Mouse (Mus musculus) embryonic facial prominence, embryonic 11.5 days (tissue): ENCODE data around the gene Bcl3. TPM values are rescaled to one million over a fixed set of nuclear protein-coding genes. Genes with fewer than 3 reads are reported as not detected.

Source experiments
- ATAC-seq: fragments of 200-750 bp; cut with Nextera tagmentation; replicated peaks from 2 replicates; pipeline ENCODE4 v1.8.0; 2017; ENCODE audit warnings: low read depth; ENCODE audit not compliant: insufficient number of reproducible peaks, low FRiP score, low TSS enrichment
- DNase-seq: peaks from one replicate; pipeline ENCODE4 v3.0.0-alpha.2; 2015; ENCODE audit warnings: low spot score
- H3K27ac ChIP-seq: fragments of 300-500 bp; sonication (generic); replicated peaks from 2 replicates; pipeline ENCODE4 v1.5.1; 2014; ENCODE audit warnings: mild to moderate bottlenecking, low read depth, low read length, control low read depth
- H3K27me3 ChIP-seq: fragments of 300-500 bp; sonication (generic); 2 replicates; pipeline ENCODE4 v1.6.1; 2014; ENCODE audit warnings: mild to moderate bottlenecking, low read length, moderate library complexity, mixed read lengths; ENCODE audit not compliant: control insufficient read depth, insufficient read depth
- H3K36me3 ChIP-seq: fragments of 300-500 bp; sonication (generic); replicated peaks from 2 replicates; pipeline ENCODE4 v1.6.1; 2014; ENCODE audit warnings: low read depth, mild to moderate bottlenecking, low read length, moderate library complexity, mixed read lengths; ENCODE audit not compliant: control insufficient read depth, insufficient read depth
- H3K4me1 ChIP-seq: fragments of 300-500 bp; sonication (generic); 2 replicates; pipeline ENCODE4 v1.6.1; 2014; ENCODE audit warnings: low read length, mixed read lengths; ENCODE audit not compliant: control insufficient read depth, insufficient read depth
- H3K4me2 ChIP-seq: fragments of 300-500 bp; sonication (generic); 2 replicates; pipeline ENCODE4 v1.6.1; 2014; ENCODE audit warnings: low read depth, mild to moderate bottlenecking, control low read depth, low read length, moderate library complexity
- H3K4me3 ChIP-seq: fragments of 300-500 bp; sonication (generic); 2 replicates; pipeline ENCODE4 v1.5.1; 2014; ENCODE audit warnings: low read depth, low read length, control low read depth
- H3K9ac ChIP-seq: fragments of 300-500 bp; sonication (generic); replicated peaks from 2 replicates; pipeline ENCODE4 v1.6.1; 2014; ENCODE audit warnings: mild to moderate bottlenecking, control low read depth, low read length
- H3K9me3 ChIP-seq: fragments of 300-500 bp; sonication (generic); replicated peaks from 2 replicates; pipeline ENCODE4 v1.6.1; 2016; ENCODE audit warnings: mild to moderate bottlenecking, low read length, inconsistent platforms, mixed read lengths; ENCODE audit not compliant: control insufficient read depth
- WGBS: fragments of 180-500 bp; shearing (Covaris S2); extraction: QIAGEN DNeasy Blood & Tissue Kit; methylation state at CpG from one replicate; pipeline ENCODE4 v1.1.7; 2014; 5-methylcytosine and 5-hydroxymethylcytosine counted together
- polyA plus RNA-seq: library from polyadenylated mRNA; unstranded; fragments of >200 nt; fragmentation: Nextera tagmentation; extraction: Ambion mirVana; gene quantifications from 2 replicates; pipeline ENCODE4 v1.2.1, GENCODE M21; 2014

The Bcl3 gene
- polyA plus RNA-seq, 1 experiment from 2014 or later, result 1.4 TPM

GRCm38 (mm10) chr7:19782645-19783044 lies 39.9 kb downstream of the Bcl3 start:
- no peaks in the 10 kb centered on the region for H3K4me1 ChIP-seq
- ATAC-seq (no peak), DNase-seq (peak; percentile 33)
- no peaks in the 10 kb centered on the region for H3K36me3 ChIP-seq
- no peak overlapping the region for H3K4me2 ChIP-seq
- no peak overlapping the region for H3K4me3 ChIP-seq
- no peak overlapping the region for H3K27ac ChIP-seq
- no peaks in the 10 kb centered on the region for H3K9me3 ChIP-seq
- H3K9ac ChIP-seq, result no peak overlapping the region
- 95% methylated on average over 4 of the region's 4 CpGs for WGBS
- no peaks in the 10 kb centered on the region for H3K27me3 ChIP-seq

DNA sequence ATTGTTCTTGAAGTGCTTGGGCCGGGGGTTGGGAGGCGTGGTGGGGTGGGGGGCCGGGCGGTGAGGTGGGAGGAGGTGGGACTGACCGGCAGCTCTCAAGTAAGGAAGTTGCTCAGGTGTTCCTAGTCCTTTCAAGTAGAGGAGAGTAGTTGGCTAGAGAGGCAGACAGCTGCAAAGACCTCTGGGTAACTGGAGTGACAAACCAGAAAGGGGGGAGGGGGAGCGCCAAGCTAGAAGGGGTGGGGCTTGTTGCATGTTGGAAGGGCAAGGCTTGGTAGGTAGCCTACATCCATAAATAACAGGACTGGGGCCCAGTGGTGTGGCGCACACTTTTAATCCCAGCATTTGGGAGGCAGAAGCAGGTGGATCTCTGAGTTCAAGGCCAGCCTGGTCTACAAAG lies 40.8 kb downstream of the Bcl3 start:
- H3K9ac ChIP-seq, result no peak overlapping the region
- no peak overlapping the region for H3K4me2 ChIP-seq
- 87% methylated on average over 7 of the region's 7 CpGs for WGBS

GRCm38 (mm10) chr7:19779903-19780302 lies 42.7 kb downstream of the Bcl3 start:
- H3K9ac ChIP-seq, result no peak overlapping the region
- ATAC-seq (no peak), DNase-seq (no peak)
- no peaks in the 10 kb centered on the region for H3K36me3 ChIP-seq
- WGBS, result 80% methylated on average over 4 of the region's 4 CpGs
- H3K4me2 ChIP-seq, result no peak overlapping the region
- H3K9me3 ChIP-seq, result no peaks in the 10 kb centered on the region
- no peaks in the 10 kb centered on the region for H3K4me1 ChIP-seq
- no peak overlapping the region for H3K4me3 ChIP-seq
- no peak overlapping the region for H3K27ac ChIP-seq
- no peaks in the 10 kb centered on the region for H3K27me3 ChIP-seq

More for the DNA sequence above, 40.8 kb downstream of the Bcl3 start:
- DNase-seq, result no peak
- ATAC-seq, result no peak
- H3K36me3 ChIP-seq, result no peaks in the 10 kb centered on the region
- H3K4me1 ChIP-seq, result no peaks in the 10 kb centered on the region
- H3K27me3 ChIP-seq, result no peaks in the 10 kb centered on the region
- no peak overlapping the region for H3K4me3 ChIP-seq
- no peak overlapping the region for H3K27ac ChIP-seq
- H3K9me3 ChIP-seq, result no peaks in the 10 kb centered on the region

DNA sequence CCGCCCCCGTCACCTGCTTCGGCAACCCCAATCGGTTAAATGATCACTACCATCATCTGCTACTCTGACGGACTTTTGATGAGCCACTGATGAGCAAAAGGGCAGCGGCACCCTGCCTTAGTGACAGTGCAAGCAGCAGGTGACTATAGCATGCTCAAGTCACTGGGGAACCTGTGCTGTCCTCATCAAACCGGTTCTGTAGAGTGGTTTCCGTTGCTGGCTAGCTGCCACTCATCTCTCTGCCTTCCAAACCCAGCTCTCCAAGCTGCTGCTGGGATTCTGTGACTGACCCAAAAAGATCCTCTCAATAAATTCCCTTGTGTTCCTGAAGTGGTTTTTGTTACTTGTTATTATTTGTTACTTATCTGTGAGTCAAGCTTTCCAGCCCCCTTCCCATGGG lies 43.9 kb downstream of the Bcl3 start:
- Histone ChIP-seq H3K9me3 (no peaks in the 10 kb centered on the region), H3K4me2 (no peak overlapping the region), H3K27me3 (no peaks in the 10 kb centered on the region), H3K27ac (no peak overlapping the region), H3K9ac (no peak overlapping the region), H3K4me3 (no peak overlapping the region), H3K4me1 (no peaks in the 10 kb centered on the region), H3K36me3 (no peaks in the 10 kb centered on the region)
- DNase-seq, result no peak
- no peak for ATAC-seq
- WGBS, result 83% methylated on average over 8 of the region's 8 CpGs

DNA sequence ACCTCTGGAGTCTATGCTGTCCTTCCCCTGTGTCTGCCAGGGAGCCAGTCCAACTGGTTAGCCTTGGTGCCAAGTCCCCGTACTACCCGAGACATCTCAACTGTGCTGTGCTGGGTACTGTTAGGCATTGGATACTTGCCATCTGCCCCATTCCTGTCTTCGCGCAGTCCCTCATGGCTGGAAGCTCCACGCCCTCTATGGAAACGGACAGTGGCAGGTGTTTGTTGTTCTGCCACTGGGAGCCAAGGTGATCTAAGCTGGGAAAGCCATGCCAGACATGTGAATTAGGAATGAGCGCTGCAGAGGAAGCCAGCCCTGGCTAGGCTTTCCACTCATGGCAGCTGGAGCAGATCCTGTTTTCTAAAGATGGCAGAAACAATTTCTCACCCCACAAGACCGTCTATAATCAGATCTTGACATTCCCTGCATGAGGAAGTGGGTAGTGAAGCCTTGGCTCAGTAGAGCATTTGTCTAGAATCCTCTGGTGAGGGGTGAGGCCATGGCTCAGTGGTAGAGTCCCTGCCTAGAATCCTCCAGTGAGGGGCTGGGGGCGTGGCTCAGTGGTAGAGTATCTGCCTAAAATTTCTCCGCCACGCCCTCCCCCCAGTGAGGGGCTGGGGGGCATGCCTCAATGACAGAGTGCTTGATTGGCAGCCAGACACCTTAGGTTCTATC lies 45.4 kb downstream of the Bcl3 start:
- H3K27ac ChIP-seq, result no peak overlapping the region
- no peaks in the 10 kb centered on the region for H3K36me3 ChIP-seq
- H3K4me3 ChIP-seq, result no peak overlapping the region
- no peaks in the 10 kb centered on the region for H3K9me3 ChIP-seq
- DNase-seq (no peak), ATAC-seq (no peak)
- no peak overlapping the region for H3K9ac ChIP-seq
- no peaks in the 10 kb centered on the region for H3K27me3 ChIP-seq
- H3K4me2 ChIP-seq, result no peak overlapping the region
- H3K4me1 ChIP-seq, result no peaks in the 10 kb centered on the region
- WGBS, result 89% methylated on average over 11 of the region's 11 CpGs

DNA sequence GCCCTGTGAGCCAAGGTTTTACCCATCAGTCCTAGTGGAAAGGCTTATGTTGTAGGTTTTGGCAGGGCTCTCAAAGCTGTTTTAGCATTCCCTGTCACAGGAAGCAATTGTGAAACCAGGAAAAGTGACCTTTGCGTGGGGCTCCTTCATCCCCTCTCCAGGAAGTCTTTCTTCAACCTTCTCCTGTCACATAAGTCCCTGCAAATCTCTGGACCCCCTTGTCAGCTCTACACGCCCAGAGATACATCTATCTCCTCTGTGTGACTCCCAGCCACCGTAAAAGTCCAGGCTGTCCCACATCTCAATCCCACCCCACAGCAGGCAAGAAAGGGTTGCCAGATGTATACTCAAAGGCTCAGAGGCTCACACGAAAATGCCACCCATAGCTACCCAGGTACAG lies 50.9 kb downstream of the Bcl3 start:
- H3K36me3 ChIP-seq, result no peaks in the 10 kb centered on the region
- DNase-seq (no peak), ATAC-seq (no peak)
- no peak overlapping the region for H3K9ac ChIP-seq
- H3K4me3 ChIP-seq, result no peak overlapping the region
- no peak overlapping the region for H3K27ac ChIP-seq
- WGBS, result 60% methylated on average over 4 of the region's 4 CpGs
- H3K9me3 ChIP-seq, result no peaks in the 10 kb centered on the region
- H3K4me1 ChIP-seq, result peaks cover 14% of the 10 kb centered on the region
- H3K4me2 ChIP-seq, result no peak overlapping the region
- H3K27me3 ChIP-seq, result peaks cover 5% of the 10 kb centered on the region; the same call in 1 of the 2 replicates

- H3K27me3 ChIP-seq, result peaks cover 5% of the 10 kb centered on the region; the same call in 1 of the 2 replicates
- no peaks in the 10 kb centered on the region for H3K36me3 ChIP-seq
- H3K9ac ChIP-seq, result peak within 1 kb of the TSS; percentile 62
- DNase-seq, result peak; percentile 76
- peak within 1 kb of the TSS; percentile 47; the same call in 1 of the 2 replicates for H3K27ac ChIP-seq
- H3K4me1 ChIP-seq, result peaks cover 14% of the 10 kb centered on the region
- 2% methylated on average over 9 of the region's 9 CpGs for WGBS
- H3K9me3 ChIP-seq, result no peaks in the 10 kb centered on the region
- H3K4me3 ChIP-seq, result peak within 1 kb of the TSS; percentile 34
- peak; percentile 57 for ATAC-seq
- H3K4me2 ChIP-seq, result peak within 1 kb of the TSS; percentile 82
Measured at GRCm38 (mm10) chr7:19770984-19771391, 51.6 kb downstream of the Bcl3 start, which contains the start of gene Bcam. Gene Bcam (minus strand): TSS chr7:19771016.

- peak overlapping the region; percentile 47; the same call in 1 of the 2 replicates for H3K27ac ChIP-seq
Measured at GRCm38 (mm10) chr7:19770375-19770754, 52.2 kb downstream of the Bcl3 start.

More at GRCm38 (mm10) chr7:19770375-19770754, 52.2 kb downstream of the Bcl3 start:
- Histone ChIP-seq H3K9ac (peak overlapping the region; percentile 62), H3K9me3 (no peaks in the 10 kb centered on the region), H3K27me3 (peaks cover 5% of the 10 kb centered on the region; the same call in 1 of the 2 replicates), H3K4me3 (peak overlapping the region; percentile 34), H3K4me1 (peaks cover 14% of the 10 kb centered on the region), H3K4me2 (peak overlapping the region; percentile 82), H3K36me3 (no peaks in the 10 kb centered on the region)
- DNase-seq (peak; percentile 90), ATAC-seq (peak; percentile 74)
- 0% methylated on average over 27 of the region's 28 CpGs for WGBS
